Mouse (Mus musculus) lung, postnatal 0 days (tissue): ENCODE measurements around the gene D630003M21Rik.

ENCODE experiments used
- CTCF ChIP-seq: IDR thresholded peaks from 2 replicates; pipeline ENCODE4 v1.5.1; 2016; ENCODE audit warnings: antibody characterized with exemption, mild to moderate bottlenecking
- EP300 ChIP-seq: IDR thresholded peaks from 2 replicates; pipeline ENCODE4 v1.6.1; 2016; ENCODE audit warnings: antibody characterized with exemption, mild to moderate bottlenecking, control low read depth

DNA sequence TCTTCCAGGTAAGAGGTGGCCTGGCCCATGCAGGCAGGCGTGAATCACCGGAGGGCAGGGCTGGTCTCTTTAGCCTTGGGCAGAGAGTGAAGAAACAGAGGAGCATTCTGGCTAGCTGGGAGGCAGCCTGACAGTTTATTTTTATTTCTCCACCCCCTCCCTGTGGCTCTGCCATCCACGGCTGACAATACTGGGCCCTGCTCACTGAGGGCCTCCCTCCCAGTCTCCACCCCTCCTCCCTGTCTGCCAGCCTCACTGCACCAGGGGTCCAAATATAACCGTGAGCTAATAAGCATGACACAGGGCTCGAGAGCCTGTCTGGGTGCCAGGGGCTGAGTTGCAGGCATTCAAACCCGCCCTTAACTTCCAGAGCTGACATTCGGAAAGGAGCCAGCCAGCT is 89.4 kb downstream of the D630003M21Rik start:
- TF ChIP-seq CTCF (no peak), EP300 (no peak; the same call in 1 of the 2 replicates)
